Mouse (Mus musculus) liver, embryonic 15.5 days (tissue): ENCODE data around the gene Klhl33. TPM values are rescaled to one million over a fixed set of nuclear protein-coding genes. Genes with fewer than 3 reads are reported as not detected.
A peak's percentile ranks its signal among the peaks of the same experiment; 100 is the strongest.
"Not testable (repeated sequence)": the region's sequence is repeated elsewhere in the genome, so short reads cannot be mapped to it uniquely, and the experiment has no call there.

Experiments used
- ATAC-seq: fragments of 200-750 bp; cut with Nextera tagmentation; 2 replicates; pipeline ENCODE4 v1.8.0; 2017; ENCODE audit warnings: moderate number of reproducible peaks, mild to moderate bottlenecking, moderate library complexity; ENCODE audit not compliant: insufficient read depth
- H3K27ac ChIP-seq: fragments of 300-500 bp; sonication (generic); replicated peaks from 2 replicates; pipeline ENCODE4 v1.5.1; 2015; ENCODE audit warnings: mild to moderate bottlenecking, inconsistent platforms
- H3K27me3 ChIP-seq: fragments of 300-500 bp; sonication (generic); 2 replicates; pipeline ENCODE4 v1.6.1; 2015; ENCODE audit warnings: mild to moderate bottlenecking, inconsistent platforms
- H3K36me3 ChIP-seq: fragments of 300-500 bp; sonication (generic); replicated peaks from 2 replicates; pipeline ENCODE4 v1.6.1; 2015; ENCODE audit warnings: moderate library complexity, mild to moderate bottlenecking, inconsistent platforms
- H3K4me1 ChIP-seq: fragments of 300-500 bp; sonication (generic); replicated peaks from 2 replicates; pipeline ENCODE4 v1.6.1; 2015; ENCODE audit warnings: inconsistent platforms
- H3K4me2 ChIP-seq: fragments of 300-500 bp; sonication (generic); 2 replicates; pipeline ENCODE4 v1.6.1; 2015; ENCODE audit warnings: moderate library complexity, mild to moderate bottlenecking, inconsistent platforms
- H3K4me3 ChIP-seq: fragments of 300-500 bp; sonication (generic); replicated peaks from 2 replicates; pipeline ENCODE4 v1.5.1; 2015; ENCODE audit warnings: mild to moderate bottlenecking, inconsistent platforms
- H3K9ac ChIP-seq: fragments of 300-500 bp; sonication (generic); 2 replicates; pipeline ENCODE4 v1.6.1; 2015; ENCODE audit warnings: moderate library complexity, mild to moderate bottlenecking, inconsistent platforms
- H3K9me3 ChIP-seq: fragments of 300-500 bp; sonication (generic); replicated peaks from 2 replicates; pipeline ENCODE4 v1.6.1; 2016; ENCODE audit warnings: inconsistent platforms
- WGBS: fragments of 180-500 bp; shearing (Covaris S2); methylation state at CpG from one replicate; pipeline ENCODE4 v1.1.7; 2015; ENCODE audit warnings: mixed read lengths; ENCODE audit not compliant: insufficient replicate concordance; 5-methylcytosine and 5-hydroxymethylcytosine counted together
- polyA plus RNA-seq: library from polyadenylated mRNA; unstranded; fragments of >200 nt; fragmentation: Nextera tagmentation; extraction: Ambion mirVana; gene quantifications from 2 replicates; pipeline ENCODE4 v1.2.1, GENCODE M21; 2015

Klhl33 gene
- polyA plus RNA-seq, 1 experiment from 2014 or later, result 0.20 TPM

- no peak overlapping the region for H3K27ac ChIP-seq
- 56% methylated on average over 6 of the region's 6 CpGs for WGBS
- H3K9ac ChIP-seq, result no peak overlapping the region
- H3K4me1 ChIP-seq, result peaks cover 5% of the 10 kb centered on the region
- no peaks in the 10 kb centered on the region for H3K36me3 ChIP-seq
- no peak for ATAC-seq
- no peak overlapping the region for H3K4me3 ChIP-seq
- H3K9me3 ChIP-seq, result no peaks in the 10 kb centered on the region
- no peaks in the 10 kb centered on the region for H3K27me3 ChIP-seq
- no peak overlapping the region for H3K4me2 ChIP-seq
Measured at GRCm38 (mm10) chr14:50875591-50876230, 21.6 kb downstream of the Klhl33 start.

DNA sequence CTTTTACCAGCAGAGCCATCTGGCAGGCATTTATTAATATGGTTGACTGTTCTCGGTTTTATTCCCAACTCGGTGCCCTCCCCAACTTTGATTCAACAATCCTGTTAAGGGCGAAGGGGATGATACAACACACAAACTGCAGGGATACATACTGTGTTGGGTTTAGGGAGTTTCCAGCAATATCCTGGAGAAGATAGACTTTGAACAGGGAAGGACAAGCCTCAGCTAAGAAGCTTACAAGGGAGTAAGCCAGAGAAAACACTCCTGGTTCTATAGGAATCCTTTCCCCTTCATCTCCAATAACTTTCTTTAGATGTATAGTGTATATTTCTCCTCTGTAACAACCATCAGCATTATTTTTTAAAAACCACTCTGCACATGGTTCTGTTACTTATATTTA, 22.1 kb downstream of the Klhl33 start:
- WGBS, result 69% methylated on average over 3 of the region's 3 CpGs
- H3K9ac ChIP-seq, result no peak overlapping the region
- no peak overlapping the region for H3K27ac ChIP-seq
- no peaks in the 10 kb centered on the region for H3K36me3 ChIP-seq
- peaks cover 10% of the 10 kb centered on the region for H3K4me1 ChIP-seq
- no peaks in the 10 kb centered on the region for H3K27me3 ChIP-seq
- no peaks in the 10 kb centered on the region for H3K9me3 ChIP-seq
- no peak overlapping the region for H3K4me3 ChIP-seq
- no peak for ATAC-seq
- no peak overlapping the region for H3K4me2 ChIP-seq

DNA sequence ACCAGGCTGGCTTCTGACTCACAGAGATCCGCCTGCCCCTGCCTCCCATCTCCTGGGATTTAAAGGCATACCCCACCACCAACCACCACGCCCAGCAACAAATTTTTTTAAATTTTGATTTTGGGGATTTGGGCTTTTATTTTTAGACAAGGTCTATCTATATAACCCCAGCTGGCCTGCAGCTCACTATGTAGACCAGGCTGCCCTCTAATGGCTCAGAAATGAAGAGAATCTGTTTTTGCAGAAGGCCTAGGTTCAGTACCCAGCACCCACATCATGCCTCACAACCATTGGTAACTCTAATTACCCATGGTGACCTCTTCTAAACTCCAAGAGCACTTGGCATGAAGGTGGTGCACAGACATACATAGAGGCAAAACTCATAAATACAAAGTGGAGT, 26.0 kb downstream of the Klhl33 start:
- H3K4me3 ChIP-seq, result no peak overlapping the region

GRCm38 (mm10) chr14:50870805-50871143, 26.5 kb downstream of the Klhl33 start:
- no peak overlapping the region for H3K9ac ChIP-seq
- peaks cover 14% of the 10 kb centered on the region for H3K4me1 ChIP-seq
- 37% methylated on average over 5 of the region's 5 CpGs for WGBS

More for the DNA sequence above, 26.0 kb downstream of the Klhl33 start:
- H3K36me3 ChIP-seq, result no peaks in the 10 kb centered on the region
- no peak overlapping the region for H3K4me2 ChIP-seq
- WGBS, result 64% methylated on average over 2 of the region's 2 CpGs
- no peak overlapping the region for H3K9ac ChIP-seq
- ATAC-seq, result no peak
- H3K4me1 ChIP-seq, result peaks cover 14% of the 10 kb centered on the region
- H3K9me3 ChIP-seq, result no peaks in the 10 kb centered on the region
- H3K27ac ChIP-seq, result no peak overlapping the region
- H3K27me3 ChIP-seq, result no peaks in the 10 kb centered on the region

GRCm38 (mm10) chr14:50869889-50870804, 27.2 kb downstream of the Klhl33 start, which contains the start of gene Tep1:
Tep1 (minus strand) TSS chr14:50870560.
- ATAC-seq, result peak; percentile 84
- no peaks in the 10 kb centered on the region for H3K9me3 ChIP-seq
- 4% methylated on average over 32 of the region's 32 CpGs for WGBS
- peak within 1 kb of the TSS; percentile 72 for H3K4me2 ChIP-seq
- H3K9ac ChIP-seq, result peak within 1 kb of the TSS; percentile 54
- no peaks in the 10 kb centered on the region for H3K27me3 ChIP-seq
- no peaks in the 10 kb centered on the region for H3K36me3 ChIP-seq
- H3K4me3 ChIP-seq, result peak within 1 kb of the TSS; percentile 66
- peak within 1 kb of the TSS; percentile 72 for H3K27ac ChIP-seq
- H3K4me1 ChIP-seq, result peaks cover 14% of the 10 kb centered on the region

More at GRCm38 (mm10) chr14:50870805-50871143, 26.5 kb downstream of the Klhl33 start:
- no peaks in the 10 kb centered on the region for H3K27me3 ChIP-seq
- H3K4me2 ChIP-seq, result peak overlapping the region; percentile 72
- H3K36me3 ChIP-seq, result no peaks in the 10 kb centered on the region
- H3K9me3 ChIP-seq, result no peaks in the 10 kb centered on the region
- peak; percentile 6; the same call in 1 of the 2 replicates for ATAC-seq
- H3K4me3 ChIP-seq, result peak overlapping the region; percentile 66
- no peak overlapping the region for H3K27ac ChIP-seq

GRCm38 (mm10) chr14:50868656-50869055, 28.7 kb downstream of the Klhl33 start:
- no peaks in the 10 kb centered on the region for H3K9me3 ChIP-seq
- no peak overlapping the region for H3K4me3 ChIP-seq
- no peak overlapping the region for H3K9ac ChIP-seq
- 66% methylated on average over 5 of the region's 5 CpGs for WGBS
- ATAC-seq, result no peak
- H3K4me2 ChIP-seq, result no peak overlapping the region
- no peaks in the 10 kb centered on the region for H3K36me3 ChIP-seq
- H3K27me3 ChIP-seq, result no peaks in the 10 kb centered on the region
- peaks cover 14% of the 10 kb centered on the region for H3K4me1 ChIP-seq
- no peak overlapping the region for H3K27ac ChIP-seq

- no peak overlapping the region for H3K27ac ChIP-seq
- no peaks in the 10 kb centered on the region for H3K27me3 ChIP-seq
- H3K9me3 ChIP-seq, result no peaks in the 10 kb centered on the region
- no peak overlapping the region for H3K9ac ChIP-seq
- 50% methylated on average over 4 of the region's 4 CpGs for WGBS
- H3K36me3 ChIP-seq, result no peaks in the 10 kb centered on the region; the same call in 1 of the 2 replicates
- H3K4me1 ChIP-seq, result peaks cover 14% of the 10 kb centered on the region
- H3K4me2 ChIP-seq, result no peak overlapping the region
- ATAC-seq, result no peak
- no peak overlapping the region for H3K4me3 ChIP-seq
Measured at GRCm38 (mm10) chr14:50868211-50868610, 29.1 kb downstream of the Klhl33 start.

- Histone ChIP-seq H3K4me3 (no peak overlapping the region), H3K9ac (no peak overlapping the region), H3K9me3 (no peaks in the 10 kb centered on the region), H3K27me3 (no peaks in the 10 kb centered on the region), H3K4me2 (no peak overlapping the region), H3K27ac (no peak overlapping the region), H3K36me3 (no peaks in the 10 kb centered on the region; the same call in 1 of the 2 replicates), H3K4me1 (peaks cover 14% of the 10 kb centered on the region)
- WGBS, result 69% methylated on average over 3 of the region's 3 CpGs
- ATAC-seq, result no peak
Measured at GRCm38 (mm10) chr14:50866966-50867365, 30.3 kb downstream of the Klhl33 start.

DNA sequence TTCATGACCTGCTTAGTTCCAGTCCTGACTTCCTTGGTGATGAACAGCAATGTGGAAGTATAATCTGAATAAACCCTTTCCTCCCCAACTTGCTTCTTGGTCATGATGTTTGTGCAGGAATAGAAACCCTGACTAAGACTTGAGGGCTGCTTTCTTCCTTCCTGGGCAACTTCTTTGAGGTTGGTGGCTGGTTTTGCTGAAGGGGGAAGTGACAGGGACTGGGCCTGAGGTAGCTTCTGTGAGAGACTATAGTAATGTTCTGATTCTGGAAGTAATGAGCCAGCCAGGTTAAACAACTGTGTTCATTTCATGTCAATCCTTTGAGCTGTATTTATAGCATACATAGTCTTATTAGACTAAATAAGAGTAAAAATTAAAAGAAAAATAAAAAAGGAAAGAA, 32.3 kb downstream of the Klhl33 start:
- H3K9ac ChIP-seq, H3K4me3 ChIP-seq, H3K36me3 ChIP-seq, H3K4me1 ChIP-seq, ATAC-seq, H3K4me2 ChIP-seq, H3K27ac ChIP-seq, H3K27me3 ChIP-seq, H3K9me3 ChIP-seq: not testable (repeated sequence)

DNA sequence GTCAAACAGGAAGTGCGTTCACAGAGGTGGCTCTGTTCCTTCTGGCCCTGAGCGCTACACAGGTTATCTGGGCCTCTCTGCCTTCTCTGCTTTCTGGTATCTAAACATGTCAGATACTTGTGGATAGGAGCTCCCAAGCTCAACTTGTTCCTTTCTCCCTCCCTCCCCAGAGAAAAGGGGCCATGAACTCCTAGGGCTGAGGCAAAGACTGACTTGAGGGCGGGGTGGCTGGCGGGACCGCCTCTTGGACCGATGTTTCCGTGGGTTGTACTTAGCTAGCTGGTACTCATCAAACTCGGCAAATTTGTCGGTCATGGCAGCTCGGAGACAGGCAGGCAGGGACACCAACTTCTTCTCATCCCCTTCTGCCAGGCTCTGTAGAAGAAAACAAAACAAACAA, 34.7 kb downstream of the Klhl33 start:
- Histone ChIP-seq H3K4me3 (no peak overlapping the region), H3K4me2 (no peak overlapping the region), H3K27me3 (no peaks in the 10 kb centered on the region), H3K36me3 (peaks cover 12% of the 10 kb centered on the region), H3K9me3 (no peaks in the 10 kb centered on the region), H3K27ac (no peak overlapping the region), H3K9ac (no peak overlapping the region), H3K4me1 (no peaks in the 10 kb centered on the region)
- no peak for ATAC-seq
- WGBS, result 70% methylated on average over 10 of the region's 10 CpGs

DNA sequence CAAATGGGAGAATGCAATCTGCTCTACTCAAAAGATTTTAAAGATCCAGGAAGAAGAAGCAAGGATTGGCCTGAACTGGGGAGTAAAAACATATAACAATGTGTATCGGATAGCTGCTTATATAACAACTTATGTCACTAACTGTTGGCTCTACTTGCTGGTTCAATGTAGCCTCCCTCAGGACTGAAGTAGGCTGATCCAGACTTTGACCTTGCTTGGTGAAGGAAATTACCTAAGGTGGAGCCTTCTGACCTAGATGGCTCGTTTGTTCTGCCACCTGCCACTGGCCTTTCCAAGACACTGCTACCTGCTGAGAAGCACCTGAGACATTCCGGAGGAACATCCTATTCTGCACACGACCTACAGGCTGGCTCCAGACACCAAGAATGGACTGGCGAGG, 41.5 kb downstream of the Klhl33 start:
- Histone ChIP-seq H3K36me3 (peaks cover 19% of the 10 kb centered on the region), H3K9me3 (no peaks in the 10 kb centered on the region), H3K27ac (no peak overlapping the region), H3K4me2 (no peak overlapping the region), H3K4me3 (no peak overlapping the region), H3K4me1 (no peaks in the 10 kb centered on the region), H3K9ac (no peak overlapping the region), H3K27me3 (no peaks in the 10 kb centered on the region)
- WGBS, result 66% methylated on average over 5 of the region's 5 CpGs
- no peak for ATAC-seq
